Mouse (Mus musculus): Measurements from ENCODE around the gene Ap1b1. TPM values are rescaled to one million over a fixed set of nuclear protein-coding genes. Genes with fewer than 3 reads are reported as not detected.

Gene Ap1b1
- polyA plus RNA-seq, 2 experiments = 58.8 to 64.1 TPM

DNA sequence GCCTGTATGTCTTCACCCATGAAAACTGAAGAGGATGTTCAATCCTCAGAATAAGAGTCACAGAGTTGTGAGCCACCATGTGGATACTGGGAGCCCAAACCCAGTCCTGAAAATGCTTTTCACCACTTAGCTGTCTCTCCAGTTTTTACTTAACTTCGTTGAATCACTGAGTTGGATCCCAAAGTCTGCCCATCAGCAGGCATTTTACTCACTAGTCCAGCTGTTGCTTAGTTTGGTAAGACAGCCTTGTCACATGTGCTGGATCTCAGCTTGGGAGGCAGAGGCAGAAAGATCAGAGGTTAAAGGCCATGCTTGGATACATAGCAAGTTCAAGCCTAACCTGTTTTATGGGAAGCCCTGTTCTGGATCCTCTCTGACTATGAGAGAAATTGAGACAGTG, 23.6 kb downstream of the Ap1b1 start:
- H3K4me1 ChIP-seq (replicated peaks; ENCODE audit: control insufficient read depth in 2 of 2, insufficient read depth in 2 of 2, low read length in 1 of 2) = peaks cover 50% of the 10 kb centered on the region in 2 experiments
- H3K4me2 ChIP-seq (ENCODE audit: low read depth) = peak overlapping the region; percentile 83
- no peak for ATAC-seq (ENCODE audit: insufficient read depth)

DNA sequence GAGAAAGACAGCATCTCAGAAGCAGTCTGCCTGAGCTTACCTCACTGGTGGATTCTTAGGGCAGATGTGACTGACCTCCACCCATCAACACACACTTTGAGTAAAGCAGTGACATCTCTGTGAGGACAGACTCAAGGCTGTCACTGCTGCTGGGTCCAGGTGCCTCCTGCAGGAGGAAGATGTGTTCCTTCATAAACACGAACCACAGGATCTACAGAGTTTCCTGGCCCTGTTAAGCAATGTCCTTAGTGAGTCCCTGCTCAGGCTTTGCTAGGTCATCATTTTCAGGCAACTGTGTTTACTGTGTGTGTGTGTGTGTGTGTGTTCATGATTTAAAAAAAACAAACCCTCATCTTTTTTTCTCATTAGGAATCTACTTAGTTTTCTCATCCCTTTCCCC, 24.9 kb downstream of the Ap1b1 start:
- H3K36me3 ChIP-seq (replicated peaks; ENCODE audit: control insufficient read depth, insufficient read depth, low read depth) = peaks cover 48% of the 10 kb centered on the region
- 56% methylated on average over 1 of the region's 1 CpGs for WGBS (ENCODE audit: insufficient replicate concordance)
- no peaks in the 10 kb centered on the region for H3K27me3 ChIP-seq (ENCODE audit: control insufficient read depth, insufficient read depth, low read length)
- peaks cover 38 to 39% of the 10 kb centered on the region in 2 experiments for H3K4me1 ChIP-seq (replicated peaks; ENCODE audit: control insufficient read depth in 2 of 2, insufficient read depth in 2 of 2, low read length in 1 of 2)
- TF ChIP-seq EP300 (IDR thresholded peaks at IDR 0.05; ENCODE audit: low read depth) (no peak), CTCF (IDR thresholded peaks at IDR 0.05; ENCODE audit: low read depth) (no peak)
- H3K9me3 ChIP-seq (ENCODE audit: control insufficient read depth, low read length) = no peaks in the 10 kb centered on the region
- no peak overlapping the region for H3K9ac ChIP-seq (replicated peaks)
- DNase-seq (ENCODE audit: low read depth in 3 of 3, low spot score in 3 of 3) (no peak), ATAC-seq (ENCODE audit: insufficient read depth) (no peak)
- H3K27ac ChIP-seq = peak overlapping the region; percentile 33
- no peak overlapping the region for H3K4me3 ChIP-seq (ENCODE audit: insufficient read depth in 1 of 2, low read depth in 2 of 2, low read length in 2 of 2)
- peak overlapping the region; percentile 36 for H3K4me2 ChIP-seq (ENCODE audit: low read depth)

More for the DNA sequence above, 23.6 kb downstream of the Ap1b1 start:
- Histone ChIP-seq H3K9ac (replicated peaks) (peak overlapping the region; percentile 71), H3K27me3 (ENCODE audit: control insufficient read depth, insufficient read depth, low read length) (no peaks in the 10 kb centered on the region), H3K27ac (peak overlapping the region; percentile 97), H3K9me3 (ENCODE audit: control insufficient read depth, low read length) (no peaks in the 10 kb centered on the region), H3K36me3 (replicated peaks; ENCODE audit: control insufficient read depth, insufficient read depth, low read depth) (peaks cover 36% of the 10 kb centered on the region), H3K4me3 (ENCODE audit: insufficient read depth in 1 of 2, low read depth in 2 of 2, low read length in 2 of 2) (peak overlapping the region; percentile 58 to 71)
- no peak for DNase-seq (ENCODE audit: low read depth in 3 of 3, low spot score in 3 of 3)
- TF ChIP-seq EP300 (IDR thresholded peaks at IDR 0.05; ENCODE audit: low read depth) = no peak
- no peak for TF ChIP-seq CTCF (IDR thresholded peaks at IDR 0.05; ENCODE audit: low read depth)
- 62% methylated on average over 1 of the region's 1 CpGs for WGBS (ENCODE audit: insufficient replicate concordance)

DNA sequence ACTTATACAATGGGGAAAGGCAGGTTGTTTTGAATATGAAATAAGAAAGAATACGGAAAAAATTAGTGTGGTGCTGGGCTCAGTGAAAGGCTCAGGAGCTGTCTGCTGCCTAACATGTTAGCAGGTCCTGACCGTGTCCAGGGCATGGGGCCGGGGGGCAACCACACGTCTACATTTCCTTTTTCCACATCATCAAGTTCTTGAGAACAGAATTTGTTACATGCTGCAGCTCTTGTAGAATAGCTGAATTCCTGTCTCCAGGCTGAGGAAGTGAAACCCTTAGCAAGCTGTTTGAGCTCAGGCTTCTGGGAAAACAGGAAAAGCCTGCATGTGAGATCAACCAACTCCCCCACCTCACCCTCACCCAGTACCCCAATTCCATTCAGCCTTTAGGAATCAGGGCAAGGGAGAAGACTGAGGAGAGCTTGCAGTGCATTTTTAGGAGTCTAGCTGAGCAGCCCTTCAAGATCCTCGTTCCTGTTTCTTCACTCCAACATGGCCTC, 25.6 kb downstream of the Ap1b1 start:
- Histone ChIP-seq H3K27ac (no peak overlapping the region), H3K4me2 (ENCODE audit: low read depth) (no peak overlapping the region), H3K4me1 (replicated peaks; ENCODE audit: control insufficient read depth in 2 of 2, insufficient read depth in 2 of 2, low read length in 1 of 2) (peaks cover 33% of the 10 kb centered on the region in 2 experiments), H3K27me3 (ENCODE audit: control insufficient read depth, insufficient read depth, low read length) (no peaks in the 10 kb centered on the region), H3K36me3 (replicated peaks; ENCODE audit: control insufficient read depth, insufficient read depth, low read depth) (peaks cover 56% of the 10 kb centered on the region), H3K9ac (replicated peaks) (no peak overlapping the region), H3K4me3 (ENCODE audit: insufficient read depth in 1 of 2, low read depth in 2 of 2, low read length in 2 of 2) (no peak overlapping the region), H3K9me3 (ENCODE audit: control insufficient read depth, low read length) (no peaks in the 10 kb centered on the region)
- no peak for DNase-seq (ENCODE audit: low read depth in 3 of 3, low spot score in 3 of 3)
- 67% methylated on average over 5 of the region's 5 CpGs for WGBS (ENCODE audit: insufficient replicate concordance)
- TF ChIP-seq EP300 (IDR thresholded peaks at IDR 0.05; ENCODE audit: low read depth) = no peak
- no peak for ATAC-seq (ENCODE audit: insufficient read depth)

DNA sequence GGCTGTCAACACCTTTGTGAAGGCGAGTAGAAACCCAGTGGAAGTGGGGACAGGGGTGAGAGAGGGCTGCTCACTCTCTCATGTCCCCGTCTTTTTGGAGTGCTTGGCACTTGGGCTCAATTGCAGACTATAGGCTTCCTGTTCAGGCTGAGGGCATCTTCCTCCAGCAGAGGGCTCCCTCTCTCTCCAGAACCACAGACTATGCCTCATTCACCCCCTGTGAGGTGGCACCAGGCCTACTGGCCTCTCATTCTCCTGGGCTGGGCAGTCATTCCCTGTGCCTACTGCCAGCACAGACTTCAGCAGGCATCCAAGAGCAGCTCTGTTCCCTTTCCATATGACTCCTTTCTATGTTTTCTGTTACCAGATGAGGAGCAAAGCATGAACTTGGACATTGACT, 29.1 kb downstream of the Ap1b1 start:
- Histone ChIP-seq H3K9ac (replicated peaks) (no peak overlapping the region), H3K27ac (no peak overlapping the region), H3K36me3 (replicated peaks; ENCODE audit: control insufficient read depth, insufficient read depth, low read depth) (peaks cover 88% of the 10 kb centered on the region), H3K4me2 (ENCODE audit: low read depth) (no peak overlapping the region), H3K9me3 (ENCODE audit: control insufficient read depth, low read length) (no peaks in the 10 kb centered on the region), H3K27me3 (ENCODE audit: control insufficient read depth, insufficient read depth, low read length) (no peaks in the 10 kb centered on the region), H3K4me1 (replicated peaks; ENCODE audit: control insufficient read depth in 2 of 2, insufficient read depth in 2 of 2, low read length in 1 of 2) (peaks cover 4 to 5% of the 10 kb centered on the region in 2 experiments), H3K4me3 (ENCODE audit: insufficient read depth in 1 of 2, low read depth in 2 of 2, low read length in 2 of 2) (no peak overlapping the region)
- TF ChIP-seq EP300 (IDR thresholded peaks at IDR 0.05; ENCODE audit: low read depth) (no peak), CTCF (IDR thresholded peaks at IDR 0.05; ENCODE audit: low read depth) (peak; percentile 79)
- DNase-seq (ENCODE audit: low read depth in 3 of 3, low spot score in 3 of 3) = no peak
- WGBS (ENCODE audit: insufficient replicate concordance) = 52% methylated on average over 2 of the region's 2 CpGs
- peak; percentile 55 for ATAC-seq (ENCODE audit: insufficient read depth)

DNA sequence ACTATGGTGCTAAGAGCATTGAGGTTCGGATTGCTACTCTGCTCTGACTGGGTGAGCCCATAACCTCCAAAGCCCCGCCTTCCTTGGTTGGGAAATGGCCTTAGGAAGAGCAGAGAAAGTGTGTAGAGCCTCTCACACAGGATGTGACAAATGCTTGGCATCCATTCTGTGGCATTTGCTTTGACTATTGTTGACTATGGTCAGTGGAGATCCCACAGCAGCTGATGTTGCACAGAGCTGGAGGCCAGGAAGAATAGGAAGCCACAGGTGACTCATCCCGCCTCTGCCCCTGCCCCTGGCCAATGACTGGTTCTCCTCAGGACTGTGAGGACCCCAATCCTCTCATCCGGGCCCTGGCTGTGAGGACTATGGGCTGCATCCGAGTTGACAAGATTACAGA, 29.7 kb downstream of the Ap1b1 start:
- no peak overlapping the region for H3K4me2 ChIP-seq (ENCODE audit: low read depth)
- H3K36me3 ChIP-seq (replicated peaks; ENCODE audit: control insufficient read depth, insufficient read depth, low read depth) = peaks cover 87% of the 10 kb centered on the region
- ATAC-seq (ENCODE audit: insufficient read depth) = no peak

More for the DNA sequence above, 29.7 kb downstream of the Ap1b1 start:
- H3K4me3 ChIP-seq (ENCODE audit: insufficient read depth in 1 of 2, low read depth in 2 of 2, low read length in 2 of 2) = no peak overlapping the region
- 81% methylated on average over 5 of the region's 5 CpGs for WGBS (ENCODE audit: insufficient replicate concordance)
- no peaks in the 10 kb centered on the region for H3K9me3 ChIP-seq (ENCODE audit: control insufficient read depth, low read length)
- TF ChIP-seq EP300 (IDR thresholded peaks at IDR 0.05; ENCODE audit: low read depth) = no peak
- TF ChIP-seq CTCF (IDR thresholded peaks at IDR 0.05; ENCODE audit: low read depth) = no peak
- no peak overlapping the region for H3K9ac ChIP-seq (replicated peaks)
- H3K27ac ChIP-seq = no peak overlapping the region
- DNase-seq (ENCODE audit: low read depth in 3 of 3, low spot score in 3 of 3) = no peak
- H3K4me1 ChIP-seq (replicated peaks; ENCODE audit: control insufficient read depth in 2 of 2, insufficient read depth in 2 of 2, low read length in 1 of 2) = peaks cover 3% of the 10 kb centered on the region in 2 experiments
- no peaks in the 10 kb centered on the region for H3K27me3 ChIP-seq (ENCODE audit: control insufficient read depth, insufficient read depth, low read length)

Measured in liver, embryonic 14.5 days (tissue).